Mouse (Mus musculus) heart, embryonic 12.5 days (tissue): Measurements from ENCODE around the gene Crb2. TPM values are rescaled to one million over a fixed set of nuclear protein-coding genes. Genes with fewer than 3 reads are reported as not detected.

Experiments
- ATAC-seq: fragments of 200-750 bp; cut with Nextera tagmentation; 2 replicates; pipeline ENCODE4 v1.8.0; 2017; ENCODE audit warnings: moderate TSS enrichment, moderate library complexity; ENCODE audit not compliant: insufficient number of reproducible peaks, low FRiP score
- H3K27ac ChIP-seq: fragments of 300-500 bp; sonication (generic); 2 replicates; pipeline ENCODE4 v1.5.1; 2016; ENCODE audit warnings: mild to moderate bottlenecking, moderate library complexity; ENCODE audit not compliant: poor library complexity, severe bottlenecking
- H3K27me3 ChIP-seq: fragments of 300-500 bp; sonication (generic); replicated peaks from 2 replicates; pipeline ENCODE4 v1.6.1; 2016; ENCODE audit warnings: mild to moderate bottlenecking, moderate library complexity
- H3K36me3 ChIP-seq: fragments of 300-500 bp; sonication (generic); 2 replicates; pipeline ENCODE4 v1.6.1; 2016; ENCODE audit warnings: mild to moderate bottlenecking, moderate library complexity
- H3K4me1 ChIP-seq: fragments of 300-500 bp; sonication (generic); replicated peaks from 2 replicates; pipeline ENCODE4 v1.6.1; 2016; ENCODE audit warnings: mild to moderate bottlenecking
- H3K4me2 ChIP-seq: fragments of 300-500 bp; sonication (generic); 2 replicates; pipeline ENCODE4 v1.6.1; 2016; ENCODE audit warnings: mild to moderate bottlenecking, moderate library complexity
- H3K4me3 ChIP-seq: fragments of 300-500 bp; sonication (generic); 2 replicates; pipeline ENCODE4 v1.5.1; 2016; ENCODE audit warnings: mild to moderate bottlenecking
- H3K9ac ChIP-seq: fragments of 300-500 bp; sonication (generic); 2 replicates; pipeline ENCODE4 v1.6.1; 2016; ENCODE audit warnings: mild to moderate bottlenecking, moderate library complexity
- H3K9me3 ChIP-seq: fragments of 300-500 bp; sonication (generic); replicated peaks from 2 replicates; pipeline ENCODE4 v1.6.1; 2016; ENCODE audit warnings: mild to moderate bottlenecking, moderate library complexity
- WGBS: fragments of 180-500 bp; shearing (Covaris S2); methylation state at CpG from one replicate; pipeline ENCODE4 v1.1.7; 2016; 5-methylcytosine and 5-hydroxymethylcytosine counted together
- polyA plus RNA-seq: library from polyadenylated mRNA; unstranded; fragments of >200 nt; fragmentation: Nextera tagmentation; extraction: Ambion mirVana; gene quantifications from 2 replicates; pipeline ENCODE4 v1.2.1, GENCODE M21; 2016

Crb2 gene
- polyA plus RNA-seq, 1 experiment from 2014 or later, result 9.1 TPM

GRCm38 (mm10) chr2:37751114-37751513 lies 24.9 kb upstream of the Crb2 start:
- H3K36me3 ChIP-seq, result no peaks in the 10 kb centered on the region
- peaks cover 22% of the 10 kb centered on the region for H3K4me1 ChIP-seq
- no peak overlapping the region for H3K9ac ChIP-seq
- 90% methylated on average over 1 of the region's 1 CpGs for WGBS
- ATAC-seq, result no peak
- H3K4me3 ChIP-seq, result no peak overlapping the region
- no peak overlapping the region for H3K27ac ChIP-seq
- H3K9me3 ChIP-seq, result no peaks in the 10 kb centered on the region
- 0 out of 2 replicates have a peak, but pooled peaks cover 5% of the 10 kb centered on the region for H3K27me3 ChIP-seq
- H3K4me2 ChIP-seq, result no peak overlapping the region

GRCm38 (mm10) chr2:37756220-37756930 lies 19.7 kb upstream of the Crb2 start:
- Histone ChIP-seq H3K27me3 (peaks cover 5% of the 10 kb centered on the region; the same call in 1 of the 2 replicates), H3K4me3 (no peak overlapping the region), H3K27ac (no peak overlapping the region), H3K4me2 (no peak overlapping the region), H3K9ac (no peak overlapping the region), H3K9me3 (no peaks in the 10 kb centered on the region), H3K4me1 (peaks cover 32% of the 10 kb centered on the region), H3K36me3 (no peaks in the 10 kb centered on the region)
- no peak for ATAC-seq
- WGBS, result 74% methylated on average over 2 of the region's 2 CpGs

- 76% methylated on average over 5 of the region's 5 CpGs for WGBS
- no peak for ATAC-seq
- H3K4me2 ChIP-seq, result no peak overlapping the region
- peaks cover 5% of the 10 kb centered on the region; the same call in 1 of the 2 replicates for H3K27me3 ChIP-seq
- H3K4me3 ChIP-seq, result no peak overlapping the region
- H3K9ac ChIP-seq, result no peak overlapping the region
- H3K27ac ChIP-seq, result no peak overlapping the region
- no peaks in the 10 kb centered on the region for H3K36me3 ChIP-seq
- peaks cover 33% of the 10 kb centered on the region for H3K4me1 ChIP-seq
- H3K9me3 ChIP-seq, result no peaks in the 10 kb centered on the region
Observed at GRCm38 (mm10) chr2:37757016-37757415, 19.0 kb upstream of the Crb2 start.

DNA sequence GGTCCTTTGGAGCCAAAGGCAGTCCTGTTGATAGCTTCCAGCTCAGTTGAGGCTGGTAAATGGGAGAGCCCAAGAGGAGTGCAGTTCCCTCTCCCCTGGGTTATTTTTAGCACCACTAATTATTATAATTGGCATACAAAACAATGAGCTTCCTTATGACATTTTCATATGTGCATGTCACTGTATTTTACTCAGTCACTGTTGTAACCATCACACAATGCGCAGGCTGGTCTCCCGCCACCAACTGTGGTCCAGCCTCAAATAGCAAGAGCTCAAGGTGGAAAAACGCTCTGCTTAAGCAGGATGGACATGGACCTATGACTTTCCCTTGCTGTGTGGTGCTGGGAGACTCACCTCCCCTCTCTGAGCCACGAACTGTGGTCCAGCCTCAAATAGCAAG lies 18.3 kb upstream of the Crb2 start:
- H3K4me3 ChIP-seq, result no peak overlapping the region
- peaks cover 36% of the 10 kb centered on the region for H3K4me1 ChIP-seq
- ATAC-seq, result no peak
- no peaks in the 10 kb centered on the region for H3K9me3 ChIP-seq
- peak overlapping the region; percentile 40 for H3K4me2 ChIP-seq
- peaks cover 5% of the 10 kb centered on the region; the same call in 1 of the 2 replicates for H3K27me3 ChIP-seq
- H3K36me3 ChIP-seq, result no peaks in the 10 kb centered on the region
- WGBS, result 82% methylated on average over 4 of the region's 4 CpGs
- peak overlapping the region; percentile 61 for H3K9ac ChIP-seq
- H3K27ac ChIP-seq, result peak overlapping the region; percentile 46

DNA sequence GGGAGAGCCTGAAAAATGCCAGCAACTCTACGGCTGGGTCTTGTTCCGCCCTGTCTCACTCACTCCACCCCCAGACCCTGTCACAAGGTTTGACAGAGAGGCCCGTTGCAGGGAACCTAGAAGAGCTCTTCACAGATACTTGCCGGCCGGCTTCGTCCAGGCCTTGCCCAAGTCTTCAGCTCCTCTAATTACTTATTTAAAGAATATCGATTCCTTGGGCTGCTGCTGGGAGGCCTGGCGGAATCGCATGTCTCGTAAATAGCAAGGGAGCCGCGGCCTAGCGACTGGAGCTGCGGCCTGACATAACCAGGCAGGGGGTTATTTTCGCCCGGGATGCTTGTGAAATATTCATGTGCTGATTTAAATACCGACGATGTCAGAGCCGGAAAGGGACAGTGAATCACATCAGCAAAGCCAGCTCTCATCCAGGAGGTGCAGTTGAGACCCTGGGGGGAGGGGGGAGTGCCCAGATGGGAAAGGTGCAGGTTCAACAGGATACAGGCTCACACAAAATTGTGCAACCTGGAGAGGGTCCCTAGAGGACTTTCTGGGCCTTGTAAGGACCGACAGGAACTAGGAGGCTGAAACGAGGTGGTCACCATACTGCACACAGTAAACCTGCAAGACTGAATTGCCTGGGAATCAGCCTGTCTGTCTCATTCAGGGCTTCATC lies 17.6 kb upstream of the Crb2 start:
- Histone ChIP-seq H3K27me3 (peaks cover 5% of the 10 kb centered on the region; the same call in 1 of the 2 replicates), H3K4me2 (peak overlapping the region; percentile 40), H3K27ac (peak overlapping the region; percentile 46), H3K4me3 (no peak overlapping the region), H3K9me3 (no peaks in the 10 kb centered on the region), H3K9ac (peak overlapping the region; percentile 61; the same call in 1 of the 2 replicates), H3K4me1 (peaks cover 36% of the 10 kb centered on the region), H3K36me3 (no peaks in the 10 kb centered on the region)
- WGBS, result 15% methylated on average over 21 of the region's 21 CpGs
- ATAC-seq, result peak; percentile 49

GRCm38 (mm10) chr2:37760633-37761032 lies 15.4 kb upstream of the Crb2 start:
- H3K9ac ChIP-seq, result no peak overlapping the region
- no peak overlapping the region for H3K4me3 ChIP-seq
- H3K4me2 ChIP-seq, result no peak overlapping the region
- no peaks in the 10 kb centered on the region for H3K9me3 ChIP-seq
- no peaks in the 10 kb centered on the region for H3K36me3 ChIP-seq
- ATAC-seq, result no peak
- no peak overlapping the region for H3K27ac ChIP-seq
- peaks cover 52% of the 10 kb centered on the region for H3K4me1 ChIP-seq
- 40% methylated on average over 6 of the region's 6 CpGs for WGBS
- H3K27me3 ChIP-seq, result no peaks in the 10 kb centered on the region; the same call in 1 of the 2 replicates

GRCm38 (mm10) chr2:37763638-37764037 lies 12.4 kb upstream of the Crb2 start:
- H3K27ac ChIP-seq, result no peak overlapping the region
- H3K9me3 ChIP-seq, result no peaks in the 10 kb centered on the region
- peaks cover 67% of the 10 kb centered on the region for H3K4me1 ChIP-seq
- no peak overlapping the region for H3K4me2 ChIP-seq
- ATAC-seq, result no peak
- H3K4me3 ChIP-seq, result no peak overlapping the region
- 46% methylated on average over 3 of the region's 3 CpGs for WGBS
- H3K36me3 ChIP-seq, result no peaks in the 10 kb centered on the region
- no peaks in the 10 kb centered on the region; the same call in 1 of the 2 replicates for H3K27me3 ChIP-seq
- no peak overlapping the region for H3K9ac ChIP-seq

DNA sequence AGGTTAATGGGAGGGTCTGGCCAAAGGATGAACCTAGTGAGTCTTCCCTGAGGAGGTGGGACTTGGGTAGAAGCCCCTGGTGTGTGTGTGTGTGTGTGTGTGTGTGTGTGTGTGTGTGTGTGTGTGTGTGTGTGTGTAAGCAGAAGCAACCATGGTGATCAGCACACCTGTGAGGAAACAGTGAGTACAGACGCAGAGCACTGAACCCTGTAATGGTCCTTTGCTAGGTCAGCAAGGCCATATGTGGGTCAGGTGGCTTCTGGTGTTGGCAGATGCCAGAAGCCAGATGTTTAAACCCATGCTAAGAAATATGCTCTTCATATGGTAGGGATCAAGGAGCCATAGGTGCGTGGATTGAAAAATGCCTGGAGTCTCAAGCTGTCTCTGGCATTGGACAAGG lies 11.5 kb upstream of the Crb2 start:
- H3K4me2 ChIP-seq, result peak overlapping the region; percentile 47
- H3K9me3 ChIP-seq, result no peaks in the 10 kb centered on the region
- no peak overlapping the region for H3K4me3 ChIP-seq
- H3K9ac ChIP-seq, result no peak overlapping the region
- ATAC-seq, result no peak
- H3K27ac ChIP-seq, result 0 out of 2 replicates have a peak overlapping the region, but pooled peaks have one; percentile 76
- peaks cover 65% of the 10 kb centered on the region for H3K4me1 ChIP-seq
- no peaks in the 10 kb centered on the region for H3K36me3 ChIP-seq
- H3K27me3 ChIP-seq, result no peaks in the 10 kb centered on the region; the same call in 1 of the 2 replicates
- WGBS, result 93% methylated on average over 2 of the region's 2 CpGs

- Histone ChIP-seq H3K27me3 (no peaks in the 10 kb centered on the region; the same call in 1 of the 2 replicates), H3K4me1 (peaks cover 59% of the 10 kb centered on the region), H3K36me3 (no peaks in the 10 kb centered on the region), H3K9ac (0 out of 2 replicates have a peak overlapping the region, but pooled peaks have one; percentile 26), H3K9me3 (no peaks in the 10 kb centered on the region), H3K27ac (0 out of 2 replicates have a peak overlapping the region, but pooled peaks have one; percentile 76), H3K4me2 (peak overlapping the region; percentile 47), H3K4me3 (no peak overlapping the region)
- WGBS, result 11% methylated on average over 21 of the region's 21 CpGs
- no peak for ATAC-seq
Observed at GRCm38 (mm10) chr2:37765082-37765483, 11.0 kb upstream of the Crb2 start.

GRCm38 (mm10) chr2:37766027-37766761 lies 9.9 kb upstream of the Crb2 start:
- Histone ChIP-seq H3K9me3 (no peaks in the 10 kb centered on the region), H3K27me3 (no peaks in the 10 kb centered on the region), H3K4me1 (peaks cover 52% of the 10 kb centered on the region), H3K9ac (no peak overlapping the region), H3K36me3 (no peaks in the 10 kb centered on the region), H3K4me3 (no peak overlapping the region), H3K27ac (peak overlapping the region; percentile 76), H3K4me2 (peak overlapping the region; percentile 29; the same call in 1 of the 2 replicates)
- peak; percentile 71 for ATAC-seq
- WGBS, result 43% methylated on average over 10 of the region's 11 CpGs
